Mouse (Mus musculus) erythroblast, embryonic 14.5 days (primary cell): Measurements from ENCODE around the gene Tlx2.

Source experiments
- GATA1 ChIP-seq: IDR thresholded peaks from 2 replicates; pipeline ENCODE4 v1.6.1; 2012; ENCODE audit warnings: low read length, inconsistent platforms, mixed read lengths
- TAL1 ChIP-seq: IDR thresholded peaks from 3 replicates; pipeline ENCODE4 v1.6.1; 2012; ENCODE audit warnings: low read length, inconsistent platforms, mixed read lengths

DNA sequence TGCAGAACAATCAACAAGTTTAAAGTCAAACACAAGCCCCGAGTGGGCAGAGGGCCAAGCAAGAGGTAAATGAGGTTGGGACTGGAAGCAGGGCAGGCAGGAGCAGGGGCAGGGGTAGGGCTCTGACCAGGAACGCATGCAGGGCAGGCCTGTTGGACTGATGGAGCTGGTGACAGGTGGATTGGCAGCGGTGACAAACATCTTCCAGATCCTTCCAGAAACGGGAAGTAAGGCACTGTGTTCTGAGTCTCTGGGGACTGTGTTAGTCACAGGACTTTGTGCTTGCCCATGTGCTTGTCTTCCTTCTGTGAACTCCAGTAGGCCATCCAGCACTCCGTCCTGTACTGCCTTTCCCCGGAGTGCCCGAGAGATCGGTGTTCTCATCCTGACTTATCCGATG lies 25.4 kb downstream of the Tlx2 start:
- TF ChIP-seq GATA1 (no peak), TAL1 (no peak)
